Comparison of ENCODE assay signal across 8 mouse cellular contexts in the genomic region with DNA sequence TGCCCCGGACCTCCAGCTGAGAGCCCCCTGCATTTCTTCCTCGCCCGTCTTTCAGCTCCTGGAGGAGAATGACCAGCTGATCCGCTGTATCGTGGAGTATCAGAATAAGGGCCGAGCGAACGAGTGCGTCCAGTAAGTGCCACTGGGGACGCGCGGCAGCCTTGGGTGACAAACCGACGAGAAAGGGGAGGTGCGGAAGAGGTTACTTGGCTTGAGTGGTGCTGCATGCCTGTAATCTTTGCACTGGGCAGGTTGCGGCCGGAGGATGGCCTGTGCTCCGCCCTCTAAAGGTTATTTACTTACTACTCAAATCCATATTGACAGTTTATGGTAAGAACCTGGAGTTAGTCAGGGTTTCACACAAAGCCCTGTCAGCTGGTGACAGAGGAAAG. TPM values are rescaled to one million over a fixed set of nuclear protein-coding genes. Genes with fewer than 3 reads are reported as not detected.
DNase-seq lines count a peak whose midpoint lies in the region; ATAC-seq and TF ChIP-seq lines count a peak whose summit lies in the region.

No protein-coding gene starts in this region.

- no peaks in the 10 kb centered on the region for H3K27me3 ChIP-seq in embryonic facial prominence, embryonic 13.5 days
- no peaks in the 10 kb centered on the region for H3K27me3 ChIP-seq in kidney, postnatal 0 days (ENCODE audit: insufficient read depth, low read length)
- H3K27me3 ChIP-seq in midbrain, embryonic 10.5 days (ENCODE audit: low read depth, poor library complexity, severe bottlenecking), result peaks cover 19% of the 10 kb centered on the region; the same call in 1 of the 2 replicates

- intact Hi-C loops in gastrocnemius, adult 2 months (cut with DNase I), result loop anchor here (1.0 kb wide), 1 partner anchor 8 kb away; no protein-coding TSS in a partner anchor

- WGBS in embryonic facial prominence, embryonic 13.5 days, result under 1% methylated on average over 18 of the region's 18 CpGs
- 0% methylated on average over 18 of the region's 18 CpGs for WGBS in kidney, postnatal 0 days
- under 1% methylated on average over 18 of the region's 18 CpGs for WGBS in midbrain, embryonic 10.5 days

- peak overlapping the region; percentile 75 for H3K4me2 ChIP-seq in embryonic facial prominence, embryonic 13.5 days
- peak overlapping the region; percentile 78 for H3K4me2 ChIP-seq in kidney, postnatal 0 days (ENCODE audit: low read length)

- H3K27ac ChIP-seq in gastrocnemius, adult 2 months, result peak overlapping the region; percentile 99
- peak overlapping the region; percentile 90 for H3K27ac ChIP-seq in embryonic facial prominence, embryonic 13.5 days
- H3K27ac ChIP-seq in kidney, postnatal 0 days, result peak overlapping the region; percentile 95
- peak overlapping the region; percentile 91 for H3K27ac ChIP-seq in midbrain, embryonic 10.5 days (replicated peaks)

- H3K36me3 ChIP-seq in embryonic facial prominence, embryonic 13.5 days, result peaks cover 20% of the 10 kb centered on the region
- H3K36me3 ChIP-seq in kidney, postnatal 0 days (ENCODE audit: insufficient read depth, low read length), result no peaks in the 10 kb centered on the region
- peaks cover 17% of the 10 kb centered on the region for H3K36me3 ChIP-seq in midbrain, embryonic 10.5 days

- peaks cover 22% of the 10 kb centered on the region for H3K4me1 ChIP-seq in embryonic facial prominence, embryonic 13.5 days
- peaks cover 13% of the 10 kb centered on the region for H3K4me1 ChIP-seq in kidney, postnatal 0 days (replicated peaks; ENCODE audit: insufficient read depth, low read length)
- peaks cover 21% of the 10 kb centered on the region for H3K4me1 ChIP-seq in midbrain, embryonic 10.5 days

- no peak for DNase-seq in gastrocnemius, adult 2 months
- no peak for DNase-seq in gastrocnemius, adult 18-20 months (ENCODE audit: low spot score)
- peak; percentile 57 for DNase-seq in CD4-positive helper T cell, adult 2 months (ENCODE audit: low read depth, low spot score)
- DNase-seq in kidney, postnatal 0 days (ENCODE audit: low spot score), result peak; percentile 58
- DNase-seq in midbrain, embryonic 10.5 days (ENCODE audit: low spot score), result no peak
- DNase-seq in cerebellum, postnatal 4 days (ENCODE audit: low spot score in 2 of 2), result no peak
- no peak for DNase-seq in thymus, postnatal 4 days

- no peaks in the 10 kb centered on the region for H3K9me3 ChIP-seq in embryonic facial prominence, embryonic 13.5 days
- no peaks in the 10 kb centered on the region for H3K9me3 ChIP-seq in kidney, postnatal 0 days (replicated peaks; ENCODE audit: low read length)
- H3K9me3 ChIP-seq in midbrain, embryonic 10.5 days (replicated peaks), result no peaks in the 10 kb centered on the region

- peak overlapping the region; percentile 100 for H3K4me3 ChIP-seq in gastrocnemius, adult 2 months
- peak overlapping the region; percentile 96 for H3K4me3 ChIP-seq in embryonic facial prominence, embryonic 13.5 days
- peak overlapping the region; percentile 79 for H3K4me3 ChIP-seq in kidney, postnatal 0 days (replicated peaks; ENCODE audit: low read depth, low read length)
- peak overlapping the region; percentile 96 for H3K4me3 ChIP-seq in midbrain, embryonic 10.5 days

- no peak for ATAC-seq in embryonic facial prominence, embryonic 13.5 days (ENCODE audit: insufficient number of reproducible peaks, insufficient read depth, low FRiP score, low TSS enrichment, low read depth)
- peak; percentile 29 for ATAC-seq in kidney, postnatal 0 days (replicated peaks; ENCODE audit: low FRiP score, low read depth)

- no peak for TF ChIP-seq CTCF in gastrocnemius, adult 2 months (IDR thresholded peaks at IDR 0.05)
- TF ChIP-seq CTCF in kidney, postnatal 0 days (IDR thresholded peaks at IDR 0.05; ENCODE audit: low read depth), result no peak

- peak overlapping the region; percentile 97 for H3K9ac ChIP-seq in embryonic facial prominence, embryonic 13.5 days
- peak overlapping the region; percentile 90 for H3K9ac ChIP-seq in kidney, postnatal 0 days (ENCODE audit: low read depth, low read length)

RNA-seq across cellular contexts. Expression of gene Ss18l2, which starts 0.5 kb away (rescaled TPM):
- 100 to 1,000 TPM; 108 to 137 TPM for total RNA-seq in gastrocnemius, adult 2 months (2021)
- total RNA-seq in gastrocnemius, adult 18-20 months (2021), result 100 to 1,000 TPM; 108 to 115 TPM
- polyA plus RNA-seq in embryonic facial prominence, embryonic 13.5 days (2015; fragmentation: Nextera tagmentation; extraction: Ambion mirVana), result 115 and 129 TPM in 2 replicates
- polyA plus RNA-seq in kidney, postnatal 0 days (2015; fragmentation: Nextera tagmentation; extraction: Ambion mirVana), result 176 and 194 TPM in 2 replicates
- 91.8 and 103 TPM in 2 replicates for polyA plus RNA-seq in midbrain, embryonic 10.5 days (2016; fragmentation: Nextera tagmentation; extraction: Ambion mirVana)

RNA-seq across cellular contexts. Expression of gene Sec22c, which starts 5.3 kb away (rescaled TPM):
- 1 to 10 TPM; 2.6 to 4.8 TPM for total RNA-seq in gastrocnemius, adult 2 months (2021)
- total RNA-seq in gastrocnemius, adult 18-20 months (2021), result 1 to 10 TPM; 5.4 to 5.5 TPM
- polyA plus RNA-seq in embryonic facial prominence, embryonic 13.5 days (2015; fragmentation: Nextera tagmentation; extraction: Ambion mirVana), result 15.8 and 16.8 TPM in 2 replicates
- polyA plus RNA-seq in kidney, postnatal 0 days (2015; fragmentation: Nextera tagmentation; extraction: Ambion mirVana), result 7.4 and 8.1 TPM in 2 replicates
- 18.4 and 21.9 TPM in 2 replicates for polyA plus RNA-seq in midbrain, embryonic 10.5 days (2016; fragmentation: Nextera tagmentation; extraction: Ambion mirVana)

RNA-seq across cellular contexts. Expression of gene Nktr, which starts 8.4 kb away (rescaled TPM):
- 10 to 100 TPM; 41.3 to 42.6 TPM for total RNA-seq in gastrocnemius, adult 2 months (2021)
- 10 to 100 TPM; 31.7 to 37.0 TPM for total RNA-seq in gastrocnemius, adult 18-20 months (2021)
- 70.1 and 84.9 TPM in 2 replicates for polyA plus RNA-seq in embryonic facial prominence, embryonic 13.5 days (2015; fragmentation: Nextera tagmentation; extraction: Ambion mirVana)
- 42.8 and 44.7 TPM in 2 replicates for polyA plus RNA-seq in kidney, postnatal 0 days (2015; fragmentation: Nextera tagmentation; extraction: Ambion mirVana)
- polyA plus RNA-seq in midbrain, embryonic 10.5 days (2016; fragmentation: Nextera tagmentation; extraction: Ambion mirVana), result 56.1 and 59.5 TPM in 2 replicates

RNA-seq across cellular contexts. Expression of gene Zfp651, which starts 48.5 kb away (rescaled TPM):
- 100 to 1,000 TPM; 127 to 157 TPM for total RNA-seq in gastrocnemius, adult 2 months (2021)
- total RNA-seq in gastrocnemius, adult 18-20 months (2021), result 100 to 1,000 TPM; 123 to 131 TPM
- 14.0 and 16.5 TPM in 2 replicates for polyA plus RNA-seq in embryonic facial prominence, embryonic 13.5 days (2015; fragmentation: Nextera tagmentation; extraction: Ambion mirVana)
- polyA plus RNA-seq in kidney, postnatal 0 days (2015; fragmentation: Nextera tagmentation; extraction: Ambion mirVana), result 13.6 and 14.4 TPM in 2 replicates
- 4.8 and 6.6 TPM in 2 replicates for polyA plus RNA-seq in midbrain, embryonic 10.5 days (2016; fragmentation: Nextera tagmentation; extraction: Ambion mirVana)

Comparison
In these comparisons a context has a peak if more than half of its experiments do, and no peak if none do; other contexts are left out.
1. DNase-seq: peak in CD4-positive helper T cell, adult 2 months (single experiment) and kidney, postnatal 0 days (single experiment); none in gastrocnemius, adult 2 months (single experiment), gastrocnemius, adult 18-20 months (single experiment), midbrain, embryonic 10.5 days (single experiment), cerebellum, postnatal 4 days (0 of 2) and thymus, postnatal 4 days (single experiment).
2. Peak in every context shown above with its lines, with median percentiles within 50 percentile points of each other: H3K27ac ChIP-seq and H3K4me3 ChIP-seq.